Mouse (Mus musculus) hindbrain, embryonic 16.5 days (tissue): ENCODE measurements around the gene Smbd1. TPM values are rescaled to one million over a fixed set of nuclear protein-coding genes. Genes with fewer than 3 reads are reported as not detected.

ENCODE experiments used
- ATAC-seq: fragments of 200-750 bp; cut with Nextera tagmentation; 2 replicates; pipeline ENCODE4 v1.8.0; 2017; ENCODE audit warnings: moderate TSS enrichment, moderate library complexity
- H3K27ac ChIP-seq: fragments of 300-500 bp; sonication (generic); 2 replicates; pipeline ENCODE4 v1.5.1; 2014; ENCODE audit warnings: low read depth, mild to moderate bottlenecking, control low read depth, low read length, moderate library complexity
- H3K27me3 ChIP-seq: fragments of 300-500 bp; sonication (generic); replicated peaks from 2 replicates; pipeline ENCODE4 v1.6.1; 2014; ENCODE audit warnings: low read length; ENCODE audit not compliant: control insufficient read depth, insufficient read depth
- H3K36me3 ChIP-seq: fragments of 300-500 bp; sonication (generic); 2 replicates; pipeline ENCODE4 v1.6.1; 2014; ENCODE audit warnings: mild to moderate bottlenecking, low read length, moderate library complexity, mixed read lengths; ENCODE audit not compliant: control insufficient read depth, insufficient read depth
- H3K4me1 ChIP-seq: fragments of 300-500 bp; sonication (generic); 2 replicates; pipeline ENCODE4 v1.6.1; 2014; ENCODE audit warnings: low read depth, low read length; ENCODE audit not compliant: control insufficient read depth, insufficient read depth
- H3K4me2 ChIP-seq: fragments of 300-500 bp; sonication (generic); 2 replicates; pipeline ENCODE4 v1.6.1; 2014; ENCODE audit warnings: mild to moderate bottlenecking, low read length, control low read depth, moderate library complexity
- H3K4me3 ChIP-seq: fragments of 300-500 bp; sonication (generic); 2 replicates; pipeline ENCODE4 v1.5.1; 2014; ENCODE audit warnings: mild to moderate bottlenecking, low read length, control low read depth, moderate library complexity
- H3K9ac ChIP-seq: fragments of 300-500 bp; sonication (generic); 2 replicates; pipeline ENCODE4 v1.6.1; 2014; ENCODE audit warnings: low read depth, mild to moderate bottlenecking, control low read depth, low read length, moderate library complexity
- H3K9me3 ChIP-seq: fragments of 300-500 bp; sonication (generic); 2 replicates; pipeline ENCODE4 v1.6.1; 2014; ENCODE audit warnings: mild to moderate bottlenecking, low read length, moderate library complexity; ENCODE audit not compliant: control insufficient read depth
- WGBS: fragments of 180-500 bp; shearing (Covaris S2); extraction: QIAGEN DNeasy Blood & Tissue Kit; methylation state at CpG from one replicate; pipeline ENCODE4 v1.1.7; 2014; 5-methylcytosine and 5-hydroxymethylcytosine counted together
- polyA plus RNA-seq: library from polyadenylated mRNA; unstranded; fragments of >200 nt; fragmentation: Nextera tagmentation; extraction: Ambion mirVana; gene quantifications from 2 replicates; pipeline ENCODE4 v1.2.1, GENCODE M21; 2015

The Smbd1 gene
- polyA plus RNA-seq, 1 experiment from 2014 or later = not detected

- Histone ChIP-seq H3K9me3 (no peaks in the 10 kb centered on the region), H3K27ac (no peak overlapping the region), H3K4me1 (no peaks in the 10 kb centered on the region), H3K9ac (no peak overlapping the region), H3K27me3 (no peaks in the 10 kb centered on the region), H3K4me2 (no peak overlapping the region), H3K36me3 (peaks cover 37% of the 10 kb centered on the region), H3K4me3 (no peak overlapping the region)
- ATAC-seq = no peak
- WGBS = 91% methylated on average over 11 of the region's 11 CpGs
Measured at GRCm38 (mm10) chr16:32829104-32829503, 18.8 kb upstream of the Smbd1 start.

GRCm38 (mm10) chr16:32826521-32826920 lies 16.2 kb upstream of the Smbd1 start:
- WGBS = 95% methylated on average over 11 of the region's 11 CpGs
- H3K9ac ChIP-seq = no peak overlapping the region
- no peak for ATAC-seq
- no peaks in the 10 kb centered on the region for H3K27me3 ChIP-seq
- H3K9me3 ChIP-seq = no peaks in the 10 kb centered on the region
- peaks cover 39% of the 10 kb centered on the region for H3K36me3 ChIP-seq
- no peaks in the 10 kb centered on the region for H3K4me1 ChIP-seq
- H3K4me3 ChIP-seq = no peak overlapping the region
- H3K4me2 ChIP-seq = no peak overlapping the region
- H3K27ac ChIP-seq = no peak overlapping the region

GRCm38 (mm10) chr16:32825380-32825779 lies 15.1 kb upstream of the Smbd1 start:
- H3K9ac ChIP-seq = no peak overlapping the region
- 81% methylated on average over 12 of the region's 12 CpGs for WGBS
- peaks cover 43% of the 10 kb centered on the region for H3K36me3 ChIP-seq
- no peak for ATAC-seq
- H3K27me3 ChIP-seq = no peaks in the 10 kb centered on the region
- H3K4me2 ChIP-seq = no peak overlapping the region
- no peak overlapping the region for H3K27ac ChIP-seq
- H3K9me3 ChIP-seq = no peaks in the 10 kb centered on the region
- no peaks in the 10 kb centered on the region for H3K4me1 ChIP-seq
- no peak overlapping the region for H3K4me3 ChIP-seq

GRCm38 (mm10) chr16:32824061-32824460 lies 13.8 kb upstream of the Smbd1 start:
- H3K4me1 ChIP-seq = no peaks in the 10 kb centered on the region
- no peak overlapping the region for H3K4me3 ChIP-seq
- no peaks in the 10 kb centered on the region for H3K27me3 ChIP-seq
- ATAC-seq = no peak
- H3K9ac ChIP-seq = no peak overlapping the region
- WGBS = 97% methylated on average over 13 of the region's 13 CpGs
- H3K4me2 ChIP-seq = no peak overlapping the region
- no peak overlapping the region for H3K27ac ChIP-seq
- H3K9me3 ChIP-seq = no peaks in the 10 kb centered on the region
- peaks cover 39% of the 10 kb centered on the region for H3K36me3 ChIP-seq

DNA sequence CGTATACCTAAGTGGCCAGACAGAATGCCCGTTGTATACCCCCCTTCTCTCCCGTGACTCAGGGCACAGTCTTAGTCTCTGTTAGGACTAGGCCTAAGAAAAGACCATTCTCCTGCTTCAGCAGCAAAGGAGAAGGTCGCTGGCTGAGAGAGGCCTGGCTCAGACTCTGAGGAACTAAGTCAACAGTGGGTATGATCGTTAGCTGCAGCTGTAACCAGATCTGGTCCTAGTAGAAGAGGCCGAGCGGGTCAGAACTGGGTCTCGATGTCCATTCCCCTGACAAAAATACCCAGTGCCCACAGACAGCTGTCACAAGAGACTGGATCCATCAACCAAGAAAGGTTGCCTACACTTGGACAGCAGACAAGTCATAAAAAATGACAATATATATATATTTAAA lies 13.2 kb upstream of the Smbd1 start:
- ATAC-seq = no peak
- peaks cover 36% of the 10 kb centered on the region for H3K36me3 ChIP-seq

DNA sequence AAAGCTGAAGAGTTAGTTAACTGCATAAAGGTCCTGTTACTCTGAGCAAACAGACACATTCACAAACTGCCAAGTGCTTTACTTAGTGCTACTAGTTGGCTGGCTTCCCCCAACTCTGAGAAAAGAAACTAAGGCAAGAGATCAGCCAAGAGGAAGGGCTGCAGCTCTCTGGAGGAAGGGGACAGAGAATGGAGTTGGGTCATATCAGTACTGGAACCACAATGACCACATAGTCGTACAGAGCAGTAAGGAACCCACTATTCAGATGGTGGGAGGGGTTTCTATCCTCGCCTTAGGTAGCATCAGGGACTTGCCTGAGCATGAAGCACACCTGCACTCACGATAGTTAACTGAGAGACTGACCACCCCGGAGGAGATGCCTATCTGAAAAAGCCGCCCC lies 12.6 kb upstream of the Smbd1 start:
- no peak for ATAC-seq
- WGBS = 96% methylated on average over 5 of the region's 5 CpGs
- no peaks in the 10 kb centered on the region for H3K9me3 ChIP-seq
- no peaks in the 10 kb centered on the region for H3K27me3 ChIP-seq
- peaks cover 34% of the 10 kb centered on the region for H3K36me3 ChIP-seq
- H3K4me1 ChIP-seq = no peaks in the 10 kb centered on the region
- no peak overlapping the region for H3K9ac ChIP-seq
- H3K4me2 ChIP-seq = no peak overlapping the region
- H3K4me3 ChIP-seq = no peak overlapping the region
- H3K27ac ChIP-seq = no peak overlapping the region

More for the DNA sequence above, 13.2 kb upstream of the Smbd1 start:
- 90% methylated on average over 8 of the region's 8 CpGs for WGBS
- no peak overlapping the region for H3K27ac ChIP-seq
- no peaks in the 10 kb centered on the region for H3K4me1 ChIP-seq
- H3K4me2 ChIP-seq = no peak overlapping the region
- no peaks in the 10 kb centered on the region for H3K27me3 ChIP-seq
- no peaks in the 10 kb centered on the region for H3K9me3 ChIP-seq
- H3K9ac ChIP-seq = no peak overlapping the region
- no peak overlapping the region for H3K4me3 ChIP-seq

DNA sequence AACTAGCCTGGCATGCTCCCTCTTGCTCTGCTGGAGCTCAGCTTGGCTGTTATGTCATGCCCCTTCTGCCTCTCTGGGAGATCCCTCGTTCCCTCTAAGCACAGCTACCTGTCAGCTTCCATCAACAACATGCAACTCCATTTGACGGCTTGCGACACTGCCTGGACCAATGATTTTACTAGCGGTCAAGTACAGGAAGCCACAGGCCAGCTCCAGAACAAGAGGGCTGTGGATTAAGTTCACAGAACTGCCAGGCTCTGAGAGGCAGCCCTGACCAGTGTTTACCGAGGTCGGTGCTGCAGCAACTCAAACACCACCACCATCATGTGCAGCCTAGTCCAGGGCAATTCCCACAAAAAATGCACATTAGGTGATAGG lies 12.2 kb upstream of the Smbd1 start:
- Histone ChIP-seq H3K36me3 (peaks cover 31% of the 10 kb centered on the region), H3K9ac (no peak overlapping the region), H3K4me3 (no peak overlapping the region), H3K27ac (no peak overlapping the region), H3K27me3 (no peaks in the 10 kb centered on the region), H3K4me2 (no peak overlapping the region), H3K9me3 (no peaks in the 10 kb centered on the region), H3K4me1 (no peaks in the 10 kb centered on the region)
- WGBS = 83% methylated on average over 6 of the region's 6 CpGs
- no peak for ATAC-seq

GRCm38 (mm10) chr16:32821772-32822449 lies 11.6 kb upstream of the Smbd1 start:
- H3K4me2 ChIP-seq = no peak overlapping the region
- no peak for ATAC-seq
- peaks cover 29% of the 10 kb centered on the region for H3K36me3 ChIP-seq
- H3K4me3 ChIP-seq = no peak overlapping the region
- no peak overlapping the region for H3K27ac ChIP-seq
- H3K9me3 ChIP-seq = no peaks in the 10 kb centered on the region
- no peaks in the 10 kb centered on the region for H3K27me3 ChIP-seq
- no peaks in the 10 kb centered on the region for H3K4me1 ChIP-seq
- H3K9ac ChIP-seq = no peak overlapping the region
- 82% methylated on average over 10 of the region's 10 CpGs for WGBS

DNA sequence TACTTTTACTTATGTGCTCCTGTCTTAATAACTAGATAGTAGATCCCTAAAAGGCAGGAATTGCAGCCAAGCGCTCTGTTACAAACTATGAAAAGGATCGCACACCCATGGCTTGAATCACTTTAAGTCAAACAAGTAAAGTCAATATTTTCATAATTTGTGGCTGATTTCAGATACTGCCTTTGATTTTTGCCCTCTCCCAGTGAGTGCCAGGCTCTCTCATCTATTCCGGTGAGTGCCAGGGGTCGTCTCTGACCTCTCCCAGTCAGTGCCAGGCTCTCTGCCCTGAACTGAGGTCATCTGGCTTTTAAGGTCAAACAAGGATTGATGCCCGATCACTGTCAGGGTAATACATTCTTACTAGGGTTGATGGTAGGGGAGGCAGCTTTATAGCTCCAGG lies 8.2 kb upstream of the Smbd1 start:
- no peak overlapping the region for H3K4me3 ChIP-seq
- no peak for ATAC-seq
- no peak overlapping the region for H3K9ac ChIP-seq
- peaks cover 7% of the 10 kb centered on the region; the same call in 1 of the 2 replicates for H3K36me3 ChIP-seq
- H3K27me3 ChIP-seq = no peaks in the 10 kb centered on the region
- 86% methylated on average over 5 of the region's 5 CpGs for WGBS
- H3K27ac ChIP-seq = no peak overlapping the region
- H3K4me1 ChIP-seq = peaks cover 3% of the 10 kb centered on the region; the same call in 1 of the 2 replicates
- H3K9me3 ChIP-seq = no peaks in the 10 kb centered on the region
- H3K4me2 ChIP-seq = no peak overlapping the region
